Mouse (Mus musculus): ENCODE measurements at regions not wholly inside any gene's neighbourhood (a gene's known extent, or its start where the extent isn't known, plus 50 kb on each side); places are given as distances from the start of the nearest gene placed in this dataset.

- no peak for DNase-seq (ENCODE audit: low spot score)
Observed at GRCm38 (mm10) chr7:53854077-53854476, 981.2 kb upstream of the Luzp2 start.

GRCm38 (mm10) chr7:53872480-53873200, 962.7 kb upstream of the Luzp2 start:
- peak; percentile 4 for DNase-seq (ENCODE audit: low spot score)

GRCm38 (mm10) chr7:53912992-53913391, 922.3 kb upstream of the Luzp2 start:
- DNase-seq (ENCODE audit: low spot score), result peak; percentile 3

- DNase-seq (ENCODE audit: low spot score), result no peak
Observed at GRCm38 (mm10) chr7:53955654-53956053, 879.6 kb upstream of the Luzp2 start.

- peak; percentile 4 for DNase-seq (ENCODE audit: low spot score)
Observed at GRCm38 (mm10) chr7:53975480-53975879, 859.8 kb upstream of the Luzp2 start.

- DNase-seq (ENCODE audit: low spot score), result peak; percentile 3
Observed at GRCm38 (mm10) chr7:53995983-53996382, 839.3 kb upstream of the Luzp2 start.

- no peak for DNase-seq (ENCODE audit: low spot score)
Observed at GRCm38 (mm10) chr7:54008684-54009083, 826.6 kb upstream of the Luzp2 start.

Measured in embryo, embryonic 10 days (tissue).